Mouse (Mus musculus) midbrain, embryonic 16.5 days (tissue): ENCODE results near the gene Rnase4. TPM values are rescaled to one million over a fixed set of nuclear protein-coding genes. Genes with fewer than 3 reads are reported as not detected.

Experiments
- ATAC-seq: fragments of 200-750 bp; cut with Nextera tagmentation; 2 replicates; pipeline ENCODE4 v1.8.0; 2017; ENCODE audit warnings: moderate TSS enrichment
- H3K27ac ChIP-seq: fragments of 300-500 bp; sonication (generic); 2 replicates; pipeline ENCODE4 v1.5.1; 2014; ENCODE audit warnings: mild to moderate bottlenecking, low read length, mixed read lengths
- H3K27me3 ChIP-seq: fragments of 300-500 bp; sonication (generic); 2 replicates; pipeline ENCODE4 v1.6.1; 2014; ENCODE audit warnings: low read depth, low read length, mixed read lengths; ENCODE audit not compliant: control insufficient read depth, insufficient read depth
- H3K36me3 ChIP-seq: fragments of 300-500 bp; sonication (generic); 2 replicates; pipeline ENCODE4 v1.6.1; 2014; ENCODE audit warnings: mild to moderate bottlenecking, low read length, moderate library complexity, mixed read lengths; ENCODE audit not compliant: control insufficient read depth, insufficient read depth
- H3K4me1 ChIP-seq: fragments of 300-500 bp; sonication (generic); 2 replicates; pipeline ENCODE4 v1.6.1; 2014; ENCODE audit warnings: mild to moderate bottlenecking, low read length, mixed read lengths; ENCODE audit not compliant: control insufficient read depth, insufficient read depth
- H3K4me2 ChIP-seq: fragments of 300-500 bp; sonication (generic); 2 replicates; pipeline ENCODE4 v1.6.1; 2014; ENCODE audit warnings: mild to moderate bottlenecking, low read length, mixed read lengths
- H3K4me3 ChIP-seq: fragments of 300-500 bp; sonication (generic); 2 replicates; pipeline ENCODE4 v1.5.1; 2014; ENCODE audit warnings: low read depth, mild to moderate bottlenecking, low read length, moderate library complexity, mixed read lengths
- H3K9ac ChIP-seq: fragments of 300-500 bp; sonication (generic); 2 replicates; pipeline ENCODE4 v1.6.1; 2014; ENCODE audit warnings: low read depth, low read length, mixed read lengths
- H3K9me3 ChIP-seq: fragments of 300-500 bp; sonication (generic); replicated peaks from 2 replicates; pipeline ENCODE4 v1.6.1; 2014; ENCODE audit warnings: mild to moderate bottlenecking, low read length, mixed read lengths; ENCODE audit not compliant: control insufficient read depth, poor library complexity, severe bottlenecking
- WGBS: fragments of 180-500 bp; shearing (Covaris S2); extraction: QIAGEN DNeasy Blood & Tissue Kit; methylation state at CpG from one replicate; pipeline ENCODE4 v1.1.7; 2014; 5-methylcytosine and 5-hydroxymethylcytosine counted together
- polyA plus RNA-seq: library from polyadenylated mRNA; unstranded; fragments of >200 nt; fragmentation: Nextera tagmentation; extraction: Ambion mirVana; gene quantifications from 2 replicates; pipeline ENCODE4 v1.2.1, GENCODE M21; 2015

The Rnase4 gene
- polyA plus RNA-seq, result 13.6 and 15.2 TPM in 2 replicates

- ATAC-seq, result peak; percentile 32
- WGBS, result 7% methylated on average over 33 of the region's 33 CpGs
Measured at GRCm38 (mm10) chr14:51090921-51091900, at the start of gene Rnase4, which contains the start of gene Ang. Gene Rnase4 (plus strand): TSS chr14:51091077. Gene Ang (plus strand): TSS chr14:51091150.

GRCm38 (mm10) chr14:51041769-51042168 is 49.1 kb upstream of the Rnase4 start, which contains the start of gene Rnase9:
Gene Rnase9 (minus strand): TSS chr14:51041869.
- no peaks in the 10 kb centered on the region for H3K4me1 ChIP-seq
- H3K27ac ChIP-seq, result no peak within 1 kb of the TSS
- no peak within 1 kb of the TSS for H3K4me3 ChIP-seq
- H3K27me3 ChIP-seq, result no peaks in the 10 kb centered on the region
- H3K4me2 ChIP-seq, result no peak within 1 kb of the TSS
- no peaks in the 10 kb centered on the region for H3K36me3 ChIP-seq
- no peak for ATAC-seq
- WGBS, result 62% methylated on average over 6 of the region's 6 CpGs
- H3K9ac ChIP-seq, result no peak within 1 kb of the TSS
- H3K9me3 ChIP-seq, result no peaks in the 10 kb centered on the region

More at GRCm38 (mm10) chr14:51090921-51091900, at the start of gene Rnase4, which contains the start of gene Ang:
- H3K4me3 ChIP-seq, result peak within 1 kb of the TSS; percentile 59
- peak within 1 kb of the TSS; percentile 74 for H3K9ac ChIP-seq
- H3K36me3 ChIP-seq, result no peaks in the 10 kb centered on the region
- no peaks in the 10 kb centered on the region for H3K27me3 ChIP-seq
- no peaks in the 10 kb centered on the region for H3K9me3 ChIP-seq
- H3K27ac ChIP-seq, result peak within 1 kb of the TSS; percentile 80
- H3K4me2 ChIP-seq, result peak within 1 kb of the TSS; percentile 66
- H3K4me1 ChIP-seq, result peaks cover 8% of the 10 kb centered on the region; the same call in 1 of the 2 replicates

DNA sequence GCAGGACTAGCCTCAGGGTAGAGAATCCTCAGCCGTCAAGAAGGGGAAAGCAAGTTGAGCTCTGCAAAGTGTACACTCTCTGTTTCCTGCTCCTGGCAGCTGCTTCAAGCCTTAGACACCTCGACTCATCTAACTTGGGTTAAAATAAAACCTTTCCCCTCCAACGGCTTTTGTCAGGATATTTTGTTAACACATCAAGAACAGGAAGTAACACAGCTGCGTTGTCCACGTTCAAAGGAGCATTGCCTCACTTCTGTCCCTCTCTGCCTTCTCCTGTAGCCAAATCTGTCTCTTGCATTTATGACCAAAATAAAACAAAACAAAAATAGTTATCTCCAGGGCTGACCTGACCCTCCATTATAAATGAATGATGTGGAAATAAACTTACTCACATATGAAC is 43.0 kb upstream of the Rnase4 start:
- Histone ChIP-seq H3K4me3 (no peak overlapping the region), H3K27ac (no peak overlapping the region), H3K9me3 (no peaks in the 10 kb centered on the region), H3K9ac (no peak overlapping the region), H3K4me1 (no peaks in the 10 kb centered on the region), H3K36me3 (no peaks in the 10 kb centered on the region), H3K4me2 (no peak overlapping the region), H3K27me3 (no peaks in the 10 kb centered on the region)
- ATAC-seq, result no peak
- WGBS, result 73% methylated on average over 5 of the region's 5 CpGs

DNA sequence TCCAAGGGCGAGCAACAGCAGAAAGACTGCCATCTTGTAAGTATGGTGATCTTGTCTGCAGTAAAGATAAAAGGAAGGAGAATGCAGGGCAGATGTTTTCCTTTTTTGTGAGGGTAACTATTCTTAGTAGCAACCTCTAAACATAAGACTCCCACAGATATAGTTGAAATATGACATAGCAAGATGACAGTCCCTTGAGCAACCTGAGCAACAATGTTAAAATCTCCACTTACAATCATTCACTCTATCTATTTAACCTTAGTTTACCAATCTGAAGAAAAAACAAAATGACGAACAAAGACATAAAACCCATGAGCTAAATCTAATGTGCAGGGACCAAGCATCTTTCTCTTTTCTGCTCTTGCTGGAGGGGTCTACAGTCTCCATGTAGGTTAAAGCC is 40.8 kb upstream of the Rnase4 start, which contains the start of gene Rnase11:
Gene Rnase11, minus strand, starts transcription at position 101 of the 400 bp plus-strand sequence.
- no peaks in the 10 kb centered on the region for H3K9me3 ChIP-seq
- no peaks in the 10 kb centered on the region for H3K36me3 ChIP-seq
- H3K27ac ChIP-seq, result no peak within 1 kb of the TSS
- H3K9ac ChIP-seq, result no peak within 1 kb of the TSS
- H3K4me1 ChIP-seq, result no peaks in the 10 kb centered on the region
- ATAC-seq, result no peak
- no peaks in the 10 kb centered on the region for H3K27me3 ChIP-seq
- WGBS, result 89% methylated on average over 2 of the region's 2 CpGs
- no peak within 1 kb of the TSS for H3K4me3 ChIP-seq
- no peak within 1 kb of the TSS for H3K4me2 ChIP-seq

- no peaks in the 10 kb centered on the region for H3K4me1 ChIP-seq
- H3K9ac ChIP-seq, result no peak overlapping the region
- H3K27ac ChIP-seq, result no peak overlapping the region
- no peaks in the 10 kb centered on the region for H3K9me3 ChIP-seq
- 72% methylated on average over 5 of the region's 5 CpGs for WGBS
- H3K4me2 ChIP-seq, result no peak overlapping the region
- no peak overlapping the region for H3K4me3 ChIP-seq
- no peaks in the 10 kb centered on the region for H3K27me3 ChIP-seq
- no peaks in the 10 kb centered on the region for H3K36me3 ChIP-seq
- no peak for ATAC-seq
Measured at GRCm38 (mm10) chr14:51051941-51052340, 38.9 kb upstream of the Rnase4 start.

DNA sequence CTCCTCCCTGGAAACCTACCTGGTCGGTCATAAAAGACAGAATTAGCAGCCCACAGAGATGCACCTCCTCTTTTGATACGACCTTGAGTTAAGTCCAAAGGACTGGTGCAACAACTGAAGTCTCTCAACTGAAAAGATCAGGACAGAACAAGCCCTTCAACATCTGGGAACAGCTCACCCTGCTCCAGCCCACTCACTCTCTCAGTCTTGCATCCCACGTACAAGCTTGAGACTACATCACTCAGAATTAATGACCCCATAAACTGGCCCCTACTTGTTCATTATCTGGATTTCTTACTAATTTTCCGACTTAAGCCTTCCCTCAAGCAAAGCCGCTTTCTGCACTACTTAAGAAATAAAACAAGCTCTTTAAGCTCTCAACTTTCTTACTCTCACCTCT is 37.7 kb upstream of the Rnase4 start:
- WGBS, result 55% methylated on average over 5 of the region's 5 CpGs
- H3K27ac ChIP-seq, result no peak overlapping the region
- no peak for ATAC-seq

GRCm38 (mm10) chr14:51054243-51055237 is 36.3 kb upstream of the Rnase4 start:
- Histone ChIP-seq H3K27ac (no peak overlapping the region), H3K9ac (no peak overlapping the region), H3K4me3 (no peak overlapping the region), H3K36me3 (no peaks in the 10 kb centered on the region), H3K4me1 (no peaks in the 10 kb centered on the region), H3K4me2 (no peak overlapping the region), H3K27me3 (no peaks in the 10 kb centered on the region), H3K9me3 (no peaks in the 10 kb centered on the region)
- 19% methylated on average over 13 of the region's 13 CpGs for WGBS
- ATAC-seq, result no peak

More for the DNA sequence above, 37.7 kb upstream of the Rnase4 start:
- no peaks in the 10 kb centered on the region for H3K4me1 ChIP-seq
- no peaks in the 10 kb centered on the region for H3K9me3 ChIP-seq
- no peaks in the 10 kb centered on the region for H3K36me3 ChIP-seq
- no peak overlapping the region for H3K4me3 ChIP-seq
- H3K9ac ChIP-seq, result no peak overlapping the region
- no peaks in the 10 kb centered on the region for H3K27me3 ChIP-seq
- H3K4me2 ChIP-seq, result no peak overlapping the region

DNA sequence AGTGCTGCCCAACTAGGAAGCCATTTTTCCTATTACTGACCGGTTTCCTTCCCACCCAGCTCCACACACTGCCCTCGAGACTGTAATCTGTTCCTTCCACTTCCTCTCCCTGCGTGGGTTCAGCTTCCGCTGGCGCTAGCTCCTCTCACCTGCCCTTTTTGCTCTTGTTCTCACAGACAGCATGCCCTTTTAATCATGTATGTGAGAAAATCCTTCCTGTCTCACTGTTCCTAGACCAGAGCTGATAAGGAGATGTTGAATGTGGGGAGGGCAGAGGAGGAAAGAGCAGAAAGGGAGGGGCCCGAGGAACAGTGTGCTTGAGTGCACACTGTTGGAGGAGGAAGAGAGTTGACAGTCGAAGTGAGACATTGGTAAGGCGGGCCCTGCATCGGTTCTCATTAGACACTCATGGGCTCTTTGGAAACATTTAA is 33.5 kb upstream of the Rnase4 start, which contains the start of gene Rnase12:
Gene Rnase12, minus strand, starts transcription at position 261 of the 431 bp plus-strand sequence.
- WGBS, result 71% methylated on average over 9 of the region's 9 CpGs
- ATAC-seq, result no peak

More for the DNA sequence above, 33.5 kb upstream of the Rnase4 start, which contains the start of gene Rnase12:
- no peak within 1 kb of the TSS for H3K9ac ChIP-seq
- no peaks in the 10 kb centered on the region for H3K27me3 ChIP-seq
- no peak within 1 kb of the TSS for H3K4me2 ChIP-seq
- no peak within 1 kb of the TSS for H3K27ac ChIP-seq
- H3K4me1 ChIP-seq, result 0 out of 2 replicates have a peak, but pooled peaks cover 4% of the 10 kb centered on the region
- H3K4me3 ChIP-seq, result no peak within 1 kb of the TSS
- H3K36me3 ChIP-seq, result no peaks in the 10 kb centered on the region
- no peaks in the 10 kb centered on the region for H3K9me3 ChIP-seq
